33 mouse cellular contexts compared by ENCODE assay signal in the genomic region with DNA sequence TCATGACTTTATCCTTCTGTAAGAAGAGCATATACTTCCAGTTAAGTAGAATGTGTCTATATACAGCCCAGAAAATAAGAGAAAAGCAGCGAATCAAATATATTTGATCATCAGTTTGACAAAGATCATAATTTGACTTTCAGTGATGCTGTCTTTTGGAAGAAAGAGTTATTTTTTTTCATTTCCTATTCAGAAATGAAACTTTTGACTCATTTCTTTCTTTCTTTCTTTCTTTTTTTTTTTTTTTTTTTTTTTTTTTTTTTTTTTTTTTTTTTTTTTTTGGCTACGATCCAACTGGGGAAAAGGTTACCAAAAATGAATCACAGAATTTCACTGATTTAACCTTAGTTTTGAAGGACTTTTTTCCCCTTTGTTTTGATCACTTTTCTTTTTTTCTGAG.
"Had no signal": no experiment of that assay in that cellular context is flagged by ENCODE, and none has a peak within 500 bp of the region (broad histone marks: within the 10 kb centered on the region; RNA-seq: fewer than 3 reads in every experiment).

No protein-coding gene starts in this region.

- H3K9ac ChIP-seq: heart, embryonic 12.5 days; heart, embryonic 13.5 days; heart, embryonic 15.5 days; hindbrain, embryonic 12.5 days; hindbrain, embryonic 13.5 days; hindbrain, embryonic 14.5 days; hindbrain, embryonic 15.5 days; intestine, embryonic 15.5 days; kidney, embryonic 15.5 days had no signal

- H3K9me3 ChIP-seq: heart, embryonic 12.5 days; heart, embryonic 13.5 days; heart, embryonic 15.5 days; hindbrain, embryonic 10.5 days; hindbrain, embryonic 12.5 days; hindbrain, embryonic 13.5 days; hindbrain, embryonic 15.5 days; intestine, embryonic 15.5 days; kidney, embryonic 15.5 days had no signal

- H3K4me1 ChIP-seq: heart, embryonic 15.5 days; hindbrain, embryonic 10.5 days; hindbrain, embryonic 12.5 days; hindbrain, embryonic 13.5 days; hindbrain, embryonic 15.5 days; intestine, embryonic 15.5 days; kidney, embryonic 15.5 days had no signal

- H3K27ac ChIP-seq: heart, embryonic 13.5 days; heart, embryonic 15.5 days; hindbrain, embryonic 10.5 days; hindbrain, embryonic 12.5 days; hindbrain, embryonic 13.5 days; hindbrain, embryonic 14.5 days; hindbrain, embryonic 15.5 days; hindbrain, postnatal 0 days; intestine, embryonic 15.5 days; kidney, embryonic 15.5 days; kidney, postnatal 0 days; layer of hippocampus, adult 2 months; left cerebral cortex, adult 2 months had no signal

- H3K36me3 ChIP-seq: heart, embryonic 12.5 days; heart, embryonic 15.5 days; hindbrain, embryonic 10.5 days; hindbrain, embryonic 12.5 days; hindbrain, embryonic 13.5 days; hindbrain, embryonic 15.5 days; intestine, embryonic 15.5 days; kidney, embryonic 15.5 days had no signal

- H3K4me3 ChIP-seq: heart, embryonic 12.5 days; heart, embryonic 13.5 days; heart, embryonic 15.5 days; hindbrain, embryonic 10.5 days; hindbrain, embryonic 12.5 days; hindbrain, embryonic 13.5 days; hindbrain, embryonic 15.5 days; intestine, embryonic 15.5 days; kidney, embryonic 15.5 days; layer of hippocampus, adult 2 months; left cerebral cortex, adult 2 months had no signal

- DNase-seq: heart, postnatal 10 days; heart, postnatal 14 days; heart, postnatal 36 days; heart, postnatal 4 days; kidney, adult 11 months; kidney, adult 18-20 months; kidney, adult 8-10 months; kidney, adult 9 months; kidney, postnatal 10 days; kidney, postnatal 14 days; kidney, postnatal 25 days; kidney, postnatal 36 days; kidney, postnatal 4 days; layer of hippocampus, adult 9-11 months had no signal

- H3K27me3 ChIP-seq: heart, embryonic 12.5 days; heart, embryonic 13.5 days; heart, embryonic 15.5 days; hindbrain, embryonic 12.5 days; hindbrain, embryonic 13.5 days; hindbrain, embryonic 15.5 days; intestine, embryonic 15.5 days; kidney, embryonic 15.5 days had no signal

- H3K4me2 ChIP-seq: heart, embryonic 11.5 days; heart, embryonic 12.5 days; heart, embryonic 13.5 days; heart, embryonic 15.5 days; hindbrain, embryonic 12.5 days; hindbrain, embryonic 13.5 days; hindbrain, embryonic 14.5 days; hindbrain, embryonic 15.5 days; intestine, embryonic 15.5 days; kidney, embryonic 15.5 days had no signal

- ATAC-seq: hindbrain, embryonic 16.5 days; hindbrain, postnatal 0 days; inflammation-experienced regulatory T-cells, adult 6 months; intestine, embryonic 15.5 days; intestine, embryonic 16.5 days; intestine, postnatal 0 days had no signal
